Mouse (Mus musculus): ENCODE data around the gene Exoc5.

Exoc5 gene

DNA sequence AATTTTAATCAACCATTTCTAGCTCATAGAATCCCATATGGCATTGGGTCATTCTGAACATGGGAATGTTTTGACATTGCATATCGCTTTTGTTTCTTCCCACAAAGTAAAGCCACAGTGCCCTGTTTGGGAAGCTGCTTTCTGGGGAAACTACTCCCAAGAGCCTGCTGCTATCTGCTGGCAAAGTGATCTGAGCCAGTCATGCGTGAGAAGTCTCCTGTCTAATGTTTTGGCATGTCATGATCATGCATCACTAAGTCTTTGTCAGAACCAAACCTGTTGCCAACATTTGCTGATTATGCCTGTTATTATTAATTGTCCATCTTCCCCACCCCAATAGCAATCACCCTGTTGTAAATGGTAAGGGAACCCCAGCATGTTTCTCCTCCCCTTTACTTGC is 94.9 kb downstream of the Exoc5 start:
- TF ChIP-seq GATA4 (IDR thresholded peaks at IDR 0.05; ENCODE audit: insufficient replicate concordance, low read length): no peak

DNA sequence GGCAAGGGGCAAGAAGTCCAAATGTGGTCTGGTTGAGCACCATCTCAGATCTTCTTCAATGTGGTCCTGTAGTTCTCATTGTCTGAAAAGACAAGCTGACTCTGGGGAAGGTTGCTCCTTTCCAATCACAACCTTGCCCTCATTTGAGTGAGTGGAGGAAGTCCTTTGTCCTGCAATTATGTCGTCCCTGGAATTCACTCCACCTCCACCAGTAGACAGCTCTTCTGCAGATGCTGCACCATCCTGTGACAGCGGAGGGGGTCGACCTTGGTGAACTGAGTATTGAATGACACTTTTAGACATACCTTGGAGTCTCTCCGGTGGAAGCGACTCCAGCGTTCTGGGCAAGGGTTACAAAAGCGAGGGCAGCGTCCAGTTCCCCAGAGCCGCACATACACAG is 97.8 kb downstream of the Exoc5 start:
- TF ChIP-seq GATA4 (IDR thresholded peaks at IDR 0.05; ENCODE audit: insufficient replicate concordance, low read length): no peak
